Mouse (Mus musculus): ENCODE measurements around the gene Laptm5. TPM values are rescaled to one million over a fixed set of nuclear protein-coding genes. Genes with fewer than 3 reads are reported as not detected.

The Laptm5 gene
- polyA plus RNA-seq, 1 experiment from 2014 or later, result 27.4 TPM

GRCm38 (mm10) chr4:130899782-130900427 lies 13.0 kb upstream of the Laptm5 start:
- no peak overlapping the region for H3K4me2 ChIP-seq
- H3K4me1 ChIP-seq (replicated peaks), result peaks cover 20% of the 10 kb centered on the region
- no peaks in the 10 kb centered on the region for H3K36me3 ChIP-seq
- H3K4me3 ChIP-seq, result no peak overlapping the region
- H3K9ac ChIP-seq, result no peak overlapping the region
- no peaks in the 10 kb centered on the region; the same call in 1 of the 2 replicates for H3K27me3 ChIP-seq
- H3K27ac ChIP-seq, result peak overlapping the region; percentile 33
- 67% methylated on average over 6 of the region's 6 CpGs for WGBS
- no peaks in the 10 kb centered on the region for H3K9me3 ChIP-seq (replicated peaks)
- no peak; the same call in 1 of the 2 replicates for ATAC-seq (replicated peaks; ENCODE audit: insufficient number of reproducible peaks, insufficient read depth, low FRiP score, low read depth)

GRCm38 (mm10) chr4:130900746-130901145 lies 12.2 kb upstream of the Laptm5 start:
- Histone ChIP-seq H3K27me3 (no peaks in the 10 kb centered on the region), H3K27ac (no peak overlapping the region), H3K4me2 (no peak overlapping the region), H3K4me1 (replicated peaks) (peaks cover 28% of the 10 kb centered on the region), H3K9ac (no peak overlapping the region), H3K4me3 (no peak overlapping the region), H3K9me3 (replicated peaks) (no peaks in the 10 kb centered on the region), H3K36me3 (no peaks in the 10 kb centered on the region)
- ATAC-seq (replicated peaks; ENCODE audit: insufficient number of reproducible peaks, insufficient read depth, low FRiP score, low read depth), result no peak
- WGBS, result 57% methylated on average over 7 of the region's 7 CpGs

GRCm38 (mm10) chr4:130902289-130902781 lies 10.6 kb upstream of the Laptm5 start:
- 37% methylated on average over 8 of the region's 8 CpGs for WGBS
- no peak for ATAC-seq (replicated peaks; ENCODE audit: insufficient number of reproducible peaks, insufficient read depth, low FRiP score, low read depth)
- Histone ChIP-seq H3K36me3 (no peaks in the 10 kb centered on the region), H3K4me1 (replicated peaks) (peaks cover 37% of the 10 kb centered on the region), H3K4me2 (no peak overlapping the region), H3K9me3 (replicated peaks) (no peaks in the 10 kb centered on the region), H3K27ac (no peak overlapping the region), H3K27me3 (no peaks in the 10 kb centered on the region), H3K9ac (no peak overlapping the region), H3K4me3 (no peak overlapping the region)

GRCm38 (mm10) chr4:130905025-130905424 lies 7.9 kb upstream of the Laptm5 start:
- Histone ChIP-seq H3K9me3 (replicated peaks) (no peaks in the 10 kb centered on the region), H3K36me3 (no peaks in the 10 kb centered on the region), H3K27ac (no peak overlapping the region), H3K27me3 (no peaks in the 10 kb centered on the region), H3K9ac (no peak overlapping the region), H3K4me3 (no peak overlapping the region), H3K4me1 (replicated peaks) (peaks cover 44% of the 10 kb centered on the region), H3K4me2 (no peak overlapping the region)
- ATAC-seq (replicated peaks; ENCODE audit: insufficient number of reproducible peaks, insufficient read depth, low FRiP score, low read depth), result no peak
- WGBS, result 38% methylated on average over 7 of the region's 7 CpGs

- H3K27ac ChIP-seq, result peak overlapping the region; percentile 52
- no peaks in the 10 kb centered on the region for H3K9me3 ChIP-seq (replicated peaks)
- H3K4me3 ChIP-seq, result no peak overlapping the region
- no peaks in the 10 kb centered on the region for H3K27me3 ChIP-seq
- ATAC-seq (replicated peaks; ENCODE audit: insufficient number of reproducible peaks, insufficient read depth, low FRiP score, low read depth), result no peak
- H3K9ac ChIP-seq, result no peak overlapping the region
- 75% methylated on average over 6 of the region's 6 CpGs for WGBS
- H3K36me3 ChIP-seq, result no peaks in the 10 kb centered on the region
- H3K4me2 ChIP-seq, result no peak overlapping the region
- peaks cover 49% of the 10 kb centered on the region for H3K4me1 ChIP-seq (replicated peaks)
Observed at GRCm38 (mm10) chr4:130905882-130906281, 7.0 kb upstream of the Laptm5 start.

- Histone ChIP-seq H3K9me3 (replicated peaks) (no peaks in the 10 kb centered on the region), H3K4me3 (no peak overlapping the region), H3K27ac (peak overlapping the region; percentile 52), H3K27me3 (no peaks in the 10 kb centered on the region), H3K4me1 (replicated peaks) (peaks cover 51% of the 10 kb centered on the region), H3K36me3 (no peaks in the 10 kb centered on the region), H3K4me2 (no peak overlapping the region), H3K9ac (no peak overlapping the region)
- no peak for ATAC-seq (replicated peaks; ENCODE audit: insufficient number of reproducible peaks, insufficient read depth, low FRiP score, low read depth)
- WGBS, result 27% methylated on average over 8 of the region's 8 CpGs
Observed at GRCm38 (mm10) chr4:130906296-130906695, 6.6 kb upstream of the Laptm5 start.

- no peaks in the 10 kb centered on the region for H3K9me3 ChIP-seq (replicated peaks)
- H3K4me1 ChIP-seq (replicated peaks), result peaks cover 44% of the 10 kb centered on the region
- H3K36me3 ChIP-seq, result no peaks in the 10 kb centered on the region
- H3K27me3 ChIP-seq, result no peaks in the 10 kb centered on the region
- ATAC-seq (replicated peaks; ENCODE audit: insufficient number of reproducible peaks, insufficient read depth, low FRiP score, low read depth), result no peak
- H3K27ac ChIP-seq, result no peak overlapping the region
- 78% methylated on average over 19 of the region's 19 CpGs for WGBS
- no peak overlapping the region for H3K4me3 ChIP-seq
- H3K9ac ChIP-seq, result no peak overlapping the region
- H3K4me2 ChIP-seq, result no peak overlapping the region
Observed at GRCm38 (mm10) chr4:130907200-130908069, 5.5 kb upstream of the Laptm5 start.

GRCm38 (mm10) chr4:130908133-130908532 lies 4.8 kb upstream of the Laptm5 start:
- 95% methylated on average over 10 of the region's 10 CpGs for WGBS
- Histone ChIP-seq H3K27me3 (no peaks in the 10 kb centered on the region), H3K4me1 (replicated peaks) (peaks cover 44% of the 10 kb centered on the region), H3K4me2 (no peak overlapping the region), H3K27ac (no peak overlapping the region), H3K9me3 (replicated peaks) (no peaks in the 10 kb centered on the region), H3K4me3 (no peak overlapping the region), H3K9ac (no peak overlapping the region), H3K36me3 (no peaks in the 10 kb centered on the region)
- ATAC-seq (replicated peaks; ENCODE audit: insufficient number of reproducible peaks, insufficient read depth, low FRiP score, low read depth), result no peak

GRCm38 (mm10) chr4:130909167-130909874 lies 3.6 kb upstream of the Laptm5 start:
- Histone ChIP-seq H3K4me2 (no peak overlapping the region), H3K9ac (no peak overlapping the region), H3K36me3 (no peaks in the 10 kb centered on the region), H3K27me3 (no peaks in the 10 kb centered on the region), H3K4me3 (no peak overlapping the region), H3K4me1 (replicated peaks) (peaks cover 44% of the 10 kb centered on the region), H3K27ac (no peak overlapping the region), H3K9me3 (replicated peaks) (no peaks in the 10 kb centered on the region)
- 53% methylated on average over 17 of the region's 17 CpGs for WGBS
- ATAC-seq (replicated peaks; ENCODE audit: insufficient number of reproducible peaks, insufficient read depth, low FRiP score, low read depth), result no peak

- 18% methylated on average over 7 of the region's 7 CpGs for WGBS
- no peak overlapping the region for H3K27ac ChIP-seq
- peaks cover 40% of the 10 kb centered on the region for H3K4me1 ChIP-seq (replicated peaks)
- H3K9ac ChIP-seq, result no peak overlapping the region
- H3K4me3 ChIP-seq, result no peak overlapping the region
- H3K27me3 ChIP-seq, result 0 out of 2 replicates have a peak, but pooled peaks cover under 1% of the 10 kb centered on the region
- ATAC-seq (replicated peaks; ENCODE audit: insufficient number of reproducible peaks, insufficient read depth, low FRiP score, low read depth), result no peak
- no peak overlapping the region for H3K4me2 ChIP-seq
- no peaks in the 10 kb centered on the region for H3K36me3 ChIP-seq
- no peaks in the 10 kb centered on the region for H3K9me3 ChIP-seq (replicated peaks)
Observed at GRCm38 (mm10) chr4:130910666-130911065, 2.3 kb upstream of the Laptm5 start.

GRCm38 (mm10) chr4:130912626-130913025 lies 299 bp upstream of the Laptm5 start:
- no peak for ATAC-seq (replicated peaks; ENCODE audit: insufficient number of reproducible peaks, insufficient read depth, low FRiP score, low read depth)
- H3K27me3 ChIP-seq, result 0 out of 2 replicates have a peak, but pooled peaks cover 3% of the 10 kb centered on the region
- H3K4me3 ChIP-seq, result no peak overlapping the region
- no peaks in the 10 kb centered on the region for H3K9me3 ChIP-seq (replicated peaks)
- H3K27ac ChIP-seq, result no peak overlapping the region
- H3K4me2 ChIP-seq, result no peak overlapping the region
- WGBS, result 79% methylated on average over 3 of the region's 3 CpGs
- H3K9ac ChIP-seq, result no peak overlapping the region
- H3K36me3 ChIP-seq, result no peaks in the 10 kb centered on the region
- peaks cover 31% of the 10 kb centered on the region for H3K4me1 ChIP-seq (replicated peaks)

Data from heart, embryonic 15.5 days (tissue).